Mouse (Mus musculus) lung, postnatal 0 days (tissue): ENCODE results near the gene Gpn2.

Experiments used
- CTCF ChIP-seq: IDR thresholded peaks from 2 replicates; pipeline ENCODE4 v1.5.1; 2016; ENCODE audit warnings: antibody characterized with exemption, mild to moderate bottlenecking
- EP300 ChIP-seq: IDR thresholded peaks from 2 replicates; pipeline ENCODE4 v1.6.1; 2016; ENCODE audit warnings: antibody characterized with exemption, mild to moderate bottlenecking, control low read depth

GRCm38 (mm10) chr4:133574843-133575202 lies 9.3 kb upstream of the Gpn2 start:
- no peak for TF ChIP-seq CTCF
- TF ChIP-seq EP300, result no peak
